Mouse (Mus musculus) stomach, embryonic 16.5 days (tissue): ENCODE results near the gene Fam120a. TPM values are rescaled to one million over a fixed set of nuclear protein-coding genes. Genes with fewer than 3 reads are reported as not detected.

Experiments
- ATAC-seq: fragments of 200-750 bp; cut with Nextera tagmentation; 2 replicates; pipeline ENCODE4 v1.8.0; 2017; ENCODE audit warnings: moderate number of reproducible peaks, moderate TSS enrichment; ENCODE audit not compliant: insufficient read depth, low FRiP score
- H3K27ac ChIP-seq: fragments of 300-500 bp; sonication (generic); 2 replicates; pipeline ENCODE4 v1.5.1; 2014; ENCODE audit warnings: low read length
- H3K27me3 ChIP-seq: fragments of 300-500 bp; sonication (generic); 2 replicates; pipeline ENCODE4 v1.6.1; 2014; ENCODE audit warnings: low read length, control low read depth, mixed read lengths; ENCODE audit not compliant: control insufficient read depth, insufficient read depth
- H3K36me3 ChIP-seq: fragments of 300-500 bp; sonication (generic); 2 replicates; pipeline ENCODE4 v1.6.1; 2014; ENCODE audit warnings: low read length; ENCODE audit not compliant: control insufficient read depth, insufficient read depth
- H3K4me1 ChIP-seq: fragments of 300-500 bp; sonication (generic); 2 replicates; pipeline ENCODE4 v1.6.1; 2014; ENCODE audit warnings: low read length, control low read depth, mixed read lengths; ENCODE audit not compliant: control insufficient read depth, insufficient read depth
- H3K4me2 ChIP-seq: fragments of 300-500 bp; sonication (generic); 2 replicates; pipeline ENCODE4 v1.6.1; 2014; ENCODE audit warnings: low read depth, low read length, mixed read lengths
- H3K4me3 ChIP-seq: fragments of 300-500 bp; sonication (generic); replicated peaks from 2 replicates; pipeline ENCODE4 v1.5.1; 2014; ENCODE audit warnings: mild to moderate bottlenecking, low read length
- H3K9ac ChIP-seq: fragments of 300-500 bp; sonication (generic); 2 replicates; pipeline ENCODE4 v1.6.1; 2014; ENCODE audit warnings: low read length
- H3K9me3 ChIP-seq: fragments of 300-500 bp; sonication (generic); replicated peaks from 2 replicates; pipeline ENCODE4 v1.6.1; 2016; ENCODE audit warnings: low read length, control low read depth; ENCODE audit not compliant: control insufficient read depth
- WGBS: fragments of 180-500 bp; shearing (Covaris S2); extraction: QIAGEN DNeasy Blood & Tissue Kit; methylation state at CpG from one replicate; pipeline ENCODE4 v1.1.7; 2014; 5-methylcytosine and 5-hydroxymethylcytosine counted together
- polyA plus RNA-seq: library from polyadenylated mRNA; unstranded; fragments of >200 nt; fragmentation: Nextera tagmentation; extraction: Ambion mirVana; gene quantifications from 2 replicates; pipeline ENCODE4 v1.2.1, GENCODE M21; 2015

Gene Fam120a
- polyA plus RNA-seq, 1 experiment from 2014 or later = 27.8 TPM

DNA sequence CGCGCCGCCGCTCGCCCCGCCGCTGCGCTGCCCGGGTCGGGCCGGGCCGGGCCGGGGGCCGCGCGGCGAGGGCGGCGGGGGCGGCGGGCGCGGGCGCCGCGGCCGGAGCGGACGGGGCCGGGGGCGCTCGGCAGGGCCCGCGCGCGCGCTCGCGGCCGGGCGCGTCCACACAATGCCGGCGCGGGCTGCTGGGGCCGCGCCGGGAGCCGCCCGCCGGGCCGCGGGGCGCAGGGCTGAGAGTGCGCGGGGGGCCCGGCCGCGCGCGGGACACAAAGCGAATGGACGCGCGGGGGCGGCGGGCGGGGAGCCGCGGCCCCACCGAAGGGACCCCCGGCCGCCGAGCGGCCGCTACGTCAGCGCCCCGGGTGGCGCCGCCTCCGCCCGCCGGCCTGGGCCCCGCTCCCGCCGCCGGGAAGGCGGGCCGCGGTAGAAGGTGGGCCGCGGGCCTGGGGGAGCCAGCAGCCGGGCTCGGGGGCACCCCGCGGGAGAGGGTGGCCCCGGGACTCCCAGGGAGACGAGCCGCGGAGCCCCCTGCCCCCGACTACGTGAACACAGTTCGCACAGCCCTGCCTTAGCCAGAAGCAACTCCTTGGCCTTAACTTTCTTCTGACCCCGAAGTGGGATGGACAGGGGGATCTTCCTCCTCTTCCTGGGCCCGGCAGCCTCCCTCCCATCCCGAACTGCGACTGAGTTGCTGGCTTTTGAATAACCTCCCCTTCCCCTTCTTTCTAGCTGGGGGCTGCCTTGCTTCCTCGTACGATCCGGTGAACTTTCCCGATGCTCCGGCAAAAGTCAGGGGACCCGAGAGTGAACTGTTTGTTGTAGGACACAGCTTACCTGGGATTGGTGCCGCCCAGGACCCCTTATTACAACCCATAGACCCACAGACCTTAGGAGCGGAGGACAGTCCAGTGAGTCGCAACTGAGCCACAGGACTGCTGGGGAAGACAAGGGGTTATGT is 96.8 kb downstream of the Fam120a start, which contains the start of gene Phf2:
Gene Phf2 (minus strand): TSS at position 349 of the 961 bp plus-strand sequence.
- Histone ChIP-seq H3K27ac (peak within 1 kb of the TSS; percentile 84), H3K4me3 (peak within 1 kb of the TSS; percentile 80), H3K4me2 (peak within 1 kb of the TSS; percentile 87), H3K36me3 (no peaks in the 10 kb centered on the region), H3K27me3 (no peaks in the 10 kb centered on the region), H3K9ac (peak within 1 kb of the TSS; percentile 99), H3K9me3 (no peaks in the 10 kb centered on the region), H3K4me1 (peaks cover 40% of the 10 kb centered on the region)
- WGBS = under 1% methylated on average over 68 of the region's 117 CpGs
- ATAC-seq = peak; percentile 39; the same call in 1 of the 2 replicates

DNA sequence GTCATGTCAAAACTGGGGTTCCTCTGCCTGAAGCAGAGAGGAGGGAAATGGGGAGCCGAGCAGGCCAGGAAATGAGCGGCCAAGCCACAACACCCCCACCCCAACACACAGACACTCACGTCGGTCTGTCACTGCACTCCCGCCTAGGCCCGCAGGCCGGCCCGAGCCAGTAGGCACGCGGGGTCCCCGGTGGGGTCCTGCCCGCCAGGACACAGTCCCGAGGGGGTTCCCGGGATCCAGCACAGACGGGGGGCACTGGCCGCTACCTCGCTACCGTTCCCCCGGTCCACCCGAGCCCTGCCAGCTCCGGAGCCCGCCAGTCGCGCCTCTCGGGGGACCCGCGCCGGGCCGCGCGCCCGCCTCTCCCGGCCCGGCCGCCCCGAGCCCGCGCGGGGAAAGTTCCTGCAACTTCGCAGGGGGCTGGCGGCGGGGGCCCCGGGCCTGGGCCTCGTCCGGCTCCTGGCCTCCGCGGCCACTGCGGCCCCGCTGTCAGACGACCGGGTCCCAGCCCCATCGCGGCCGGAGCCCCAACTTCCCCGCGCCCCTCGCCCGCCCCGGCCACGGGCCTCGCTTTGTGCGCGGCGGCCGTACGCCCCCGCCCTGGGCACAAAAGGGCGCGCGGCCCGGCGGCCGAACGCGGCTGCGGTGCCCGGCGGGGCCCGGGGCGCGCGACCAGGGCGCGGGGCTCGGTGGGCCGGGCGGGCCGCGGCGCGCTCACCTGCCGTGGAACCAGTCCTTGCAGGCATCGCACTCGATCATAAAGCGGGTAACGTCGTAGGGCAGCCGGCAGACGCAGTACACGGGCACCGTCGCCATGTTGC is 97.7 kb downstream of the Fam120a start:
- peak overlapping the region; percentile 99 for H3K9ac ChIP-seq
- peak; percentile 59; the same call in 1 of the 2 replicates for ATAC-seq
- H3K4me1 ChIP-seq = peaks cover 41% of the 10 kb centered on the region
- H3K27me3 ChIP-seq = no peaks in the 10 kb centered on the region
- peak overlapping the region; percentile 87 for H3K4me2 ChIP-seq
- under 1% methylated on average over 93 of the region's 102 CpGs for WGBS
- peak overlapping the region; percentile 84 for H3K27ac ChIP-seq
- no peaks in the 10 kb centered on the region for H3K9me3 ChIP-seq
- H3K4me3 ChIP-seq = peak overlapping the region; percentile 80
- H3K36me3 ChIP-seq = no peaks in the 10 kb centered on the region

DNA sequence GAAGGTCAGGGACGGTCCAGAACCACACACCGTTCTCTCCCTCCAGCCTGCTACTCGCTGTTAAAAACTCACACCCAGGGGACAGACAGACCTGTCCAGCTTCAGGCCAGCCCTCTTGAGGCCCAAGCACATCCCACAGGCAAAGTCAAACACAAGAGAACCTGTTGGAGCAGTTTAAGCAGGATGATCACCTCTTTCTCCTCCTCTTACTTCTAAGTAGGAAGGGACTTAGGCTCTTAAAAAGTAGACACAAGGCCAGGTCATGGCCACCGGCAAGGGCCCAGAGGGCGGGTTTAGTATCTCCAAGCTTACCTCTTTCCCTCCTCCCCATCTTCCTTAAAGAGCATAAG is 98.2 kb downstream of the Fam120a start:
- H3K27ac ChIP-seq = peak overlapping the region; percentile 84
- WGBS = 4% methylated on average over 5 of the region's 5 CpGs
- H3K36me3 ChIP-seq = no peaks in the 10 kb centered on the region
- peaks cover 46% of the 10 kb centered on the region for H3K4me1 ChIP-seq
- peak overlapping the region; percentile 99 for H3K9ac ChIP-seq
- no peaks in the 10 kb centered on the region for H3K27me3 ChIP-seq
- H3K9me3 ChIP-seq = no peaks in the 10 kb centered on the region
- peak overlapping the region; percentile 87 for H3K4me2 ChIP-seq
- ATAC-seq = peak; percentile 31
- peak overlapping the region; percentile 80 for H3K4me3 ChIP-seq

DNA sequence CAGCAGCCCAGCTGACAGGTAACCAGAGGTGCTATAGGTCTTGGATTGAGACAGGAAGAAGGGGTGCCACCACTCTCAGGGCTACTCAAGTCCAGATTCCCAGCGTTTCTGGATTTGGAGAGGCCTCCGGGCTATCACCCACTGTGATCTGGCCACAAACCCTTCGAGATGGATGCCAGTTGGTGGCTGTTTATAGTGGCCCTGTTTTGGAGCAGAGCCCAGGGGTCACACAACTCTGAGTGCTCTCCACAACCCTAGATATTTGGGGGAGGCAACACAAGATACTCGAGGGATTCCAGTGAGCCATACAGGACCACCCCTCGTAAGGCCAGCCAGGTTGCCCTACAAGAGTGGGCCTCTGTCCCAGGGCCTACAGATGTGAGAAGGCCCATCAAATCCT is 98.7 kb downstream of the Fam120a start:
- H3K4me2 ChIP-seq = peak overlapping the region; percentile 87
- no peak for ATAC-seq

DNA sequence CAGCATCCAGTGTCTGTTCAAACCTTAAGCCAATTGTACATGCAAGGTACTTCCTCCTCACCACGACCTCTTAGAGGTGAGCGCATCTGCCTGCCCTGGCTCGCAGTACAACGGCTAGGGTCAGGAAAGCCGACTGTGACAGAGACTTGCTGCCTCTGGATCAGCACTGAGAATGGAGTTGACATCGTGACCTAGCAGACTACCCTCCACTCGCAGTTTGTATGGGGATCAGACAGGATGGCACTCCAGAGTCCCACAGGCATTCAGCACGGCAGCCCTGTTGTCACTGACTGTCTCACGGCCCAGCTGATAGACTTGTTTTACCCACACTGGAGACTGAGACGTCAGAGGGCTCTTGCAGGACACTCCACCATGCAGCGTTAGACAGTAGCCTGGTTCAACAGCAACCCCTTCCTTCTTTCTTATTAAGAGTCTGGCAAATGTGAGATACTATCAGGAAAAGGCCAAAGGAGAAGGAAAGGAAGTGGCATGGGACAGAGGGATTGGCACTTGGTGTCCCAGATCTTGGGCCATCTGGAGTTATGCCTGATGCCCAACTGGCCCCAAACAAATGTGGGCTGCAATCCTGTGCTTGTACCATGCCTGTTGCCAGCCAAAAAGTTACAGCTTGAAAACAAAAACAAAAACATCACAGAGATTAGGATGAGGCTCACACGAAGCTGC is 103.0 kb downstream of the Fam120a start:
- Histone ChIP-seq H3K27me3 (no peaks in the 10 kb centered on the region), H3K4me2 (no peak overlapping the region), H3K4me3 (no peak overlapping the region), H3K36me3 (no peaks in the 10 kb centered on the region), H3K9ac (no peak overlapping the region), H3K9me3 (no peaks in the 10 kb centered on the region), H3K27ac (no peak overlapping the region), H3K4me1 (peaks cover 35% of the 10 kb centered on the region)
- 69% methylated on average over 12 of the region's 12 CpGs for WGBS
- no peak for ATAC-seq

More for the DNA sequence above, 98.7 kb downstream of the Fam120a start:
- no peaks in the 10 kb centered on the region for H3K27me3 ChIP-seq
- no peaks in the 10 kb centered on the region for H3K36me3 ChIP-seq
- peak overlapping the region; percentile 99 for H3K9ac ChIP-seq
- H3K27ac ChIP-seq = peak overlapping the region; percentile 84; the same call in 1 of the 2 replicates
- WGBS = 24% methylated on average over 5 of the region's 5 CpGs
- no peaks in the 10 kb centered on the region for H3K9me3 ChIP-seq
- peaks cover 47% of the 10 kb centered on the region for H3K4me1 ChIP-seq
- peak overlapping the region; percentile 80 for H3K4me3 ChIP-seq

DNA sequence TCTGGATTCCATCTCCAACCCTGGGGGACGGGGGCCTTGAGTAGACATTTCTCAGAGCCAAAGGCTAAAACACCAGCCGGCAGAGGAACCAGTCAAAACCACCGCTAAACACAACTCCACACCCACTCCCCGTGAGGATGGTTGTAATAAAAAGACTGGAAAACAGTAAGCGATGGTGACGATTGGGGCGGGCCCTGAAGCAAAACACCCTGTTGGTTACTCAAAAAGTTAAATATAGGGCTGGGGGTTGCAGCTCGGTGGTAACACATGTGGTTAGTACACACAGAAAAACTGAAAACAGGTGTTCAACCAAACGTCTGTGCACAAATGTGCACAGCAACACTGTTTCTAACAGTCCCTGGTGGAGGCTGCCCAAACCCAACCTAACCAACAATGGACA is 104.3 kb downstream of the Fam120a start:
- 58% methylated on average over 9 of the region's 9 CpGs for WGBS
- no peak overlapping the region for H3K4me2 ChIP-seq
- ATAC-seq = no peak
- no peaks in the 10 kb centered on the region for H3K9me3 ChIP-seq
- H3K27ac ChIP-seq = no peak overlapping the region
- H3K4me1 ChIP-seq = peaks cover 33% of the 10 kb centered on the region
- no peak overlapping the region for H3K9ac ChIP-seq
- no peak overlapping the region for H3K4me3 ChIP-seq
- H3K36me3 ChIP-seq = no peaks in the 10 kb centered on the region
- H3K27me3 ChIP-seq = no peaks in the 10 kb centered on the region

DNA sequence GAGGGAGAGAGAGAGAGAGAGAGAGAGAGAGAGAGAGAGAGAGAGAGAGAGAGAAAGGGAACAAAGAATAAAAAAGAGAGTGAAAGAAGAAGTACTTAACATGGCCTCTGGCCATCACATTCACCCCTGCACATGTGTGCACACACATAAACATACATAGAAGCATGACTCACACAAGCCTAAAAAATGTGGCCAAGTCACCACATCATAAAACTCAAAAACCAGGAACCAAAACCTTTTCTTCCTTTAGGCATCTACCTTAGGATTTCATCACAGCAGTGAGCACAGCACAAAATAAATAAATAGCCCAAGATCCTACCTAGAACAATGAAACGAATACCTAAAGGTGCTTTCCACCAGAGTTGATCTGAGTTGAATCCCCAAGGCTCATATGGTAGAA is 105.9 kb downstream of the Fam120a start:
- H3K27ac ChIP-seq = no peak overlapping the region
- no peak overlapping the region for H3K4me2 ChIP-seq
- no peak overlapping the region for H3K9ac ChIP-seq
- ATAC-seq = no peak
- peaks cover 42% of the 10 kb centered on the region for H3K4me1 ChIP-seq
- H3K4me3 ChIP-seq = no peak overlapping the region
- WGBS = 90% methylated on average over 1 of the region's 1 CpGs
- no peaks in the 10 kb centered on the region for H3K27me3 ChIP-seq
- H3K9me3 ChIP-seq = no peaks in the 10 kb centered on the region
- no peaks in the 10 kb centered on the region for H3K36me3 ChIP-seq

DNA sequence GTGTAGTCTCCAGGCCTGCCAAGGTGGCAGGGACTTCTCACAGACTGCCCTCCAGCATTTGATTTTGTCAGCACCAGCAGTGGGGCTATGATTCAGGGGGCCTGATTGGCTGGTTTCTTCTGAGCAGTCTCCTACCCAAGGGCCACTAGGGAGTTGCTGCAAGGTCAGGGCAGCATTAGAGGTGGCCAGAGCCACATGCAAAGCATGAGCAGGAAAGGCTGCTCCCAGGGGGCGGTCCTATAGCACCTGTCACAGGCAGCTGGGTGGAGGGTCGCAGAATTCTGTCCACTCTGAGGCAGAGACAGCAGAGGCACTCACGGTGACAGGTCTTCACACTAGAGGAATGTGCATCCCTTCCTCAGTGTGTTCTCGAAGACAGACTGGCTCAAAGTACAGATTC is 109.0 kb downstream of the Fam120a start:
- ATAC-seq = no peak
- no peaks in the 10 kb centered on the region for H3K9me3 ChIP-seq
- H3K4me1 ChIP-seq = peaks cover 49% of the 10 kb centered on the region
- H3K36me3 ChIP-seq = no peaks in the 10 kb centered on the region
- no peak overlapping the region for H3K27ac ChIP-seq
- no peaks in the 10 kb centered on the region for H3K27me3 ChIP-seq
- WGBS = 68% methylated on average over 4 of the region's 4 CpGs
- no peak overlapping the region for H3K9ac ChIP-seq
- H3K4me3 ChIP-seq = no peak overlapping the region
- H3K4me2 ChIP-seq = no peak overlapping the region
